Mouse (Mus musculus) macrophage (primary cell): ENCODE measurements around the gene Gm20431. TPM values are rescaled to one million over a fixed set of nuclear protein-coding genes. Genes with fewer than 3 reads are reported as not detected.

ENCODE experiments used
- H3K27ac ChIP-seq: fragments of 350-480 bp; formaldehyde crosslinking; 2 replicates; pipeline ENCODE4 v1.9.0; 2021
- H3K36me3 ChIP-seq: fragments of 350-480 bp; formaldehyde crosslinking; 2 replicates; pipeline ENCODE4 v1.9.0; 2021; ENCODE audit errors: inconsistent target
- H3K4me3 ChIP-seq: fragments of 350-480 bp; formaldehyde crosslinking; 2 replicates; pipeline ENCODE4 v1.9.0; 2021; ENCODE audit errors: inconsistent target
- H3K79me2 ChIP-seq: fragments of 350-480 bp; formaldehyde crosslinking; 2 replicates; pipeline ENCODE4 v1.9.0; 2021; ENCODE audit errors: inconsistent target
- WGBS: methylation state at CpG from one replicate; pipeline ENCODE4 v1.1.7; 2026; ENCODE audit warnings: inconsistent platforms; ENCODE audit not compliant: missing documents; 5-methylcytosine and 5-hydroxymethylcytosine counted together
- polyA plus RNA-seq: library from polyadenylated mRNA; stranded (reverse); fragments of 250-400 nt; gene quantifications from 3 replicates; pipeline ENCODE4 v1.2.4, GENCODE M21; 2018; ENCODE audit warnings: inconsistent platforms
- total RNA-seq, 78 experiments: library from RNA; depleted of rRNA; stranded (reverse); fragments of 250-400 nt; gene quantifications; 1 replicate in 9 of 78; 2 replicates in 24 of 78; 3 replicates in 43 of 78; 4 replicates in 2 of 78; pipeline ENCODE4 v1.2.4; 2018; ENCODE audit warnings: inconsistent platforms in 56 of 78

The Gm20431 gene
- not detected for total RNA-seq (2018; cell fraction: chromatin; rRNA removed)
- under 1 TPM in 10 of 26 experiments, not detected in 16; 0.09 to 0.43 (median 0.13) TPM for total RNA-seq (2018; cell fraction: cytosol; rRNA removed)
- 1 to 10 TPM in 1 of 26 experiments, under 1 TPM in 2, not detected in 23; 0.35 to 1.7 (median 0.48) TPM for total RNA-seq (2018; cell fraction: nucleus; rRNA removed)
- not detected in 3 replicates for polyA plus RNA-seq

GRCm38 (mm10) chr2:167661270-167662203 lies at the start of gene Gm20431:
Gene Gm20431 (minus strand): TSS chr2:167661496.
- H3K36me3 ChIP-seq: no peaks in the 10 kb centered on the region
- under 1% methylated on average over 85 of the region's 110 CpGs for WGBS
- H3K4me3 ChIP-seq: peak within 1 kb of the TSS; percentile 99
- H3K79me2 ChIP-seq: peaks cover 43% of the 10 kb centered on the region
- peak within 1 kb of the TSS; percentile 97 for H3K27ac ChIP-seq

GRCm38 (mm10) chr2:167710574-167710973 lies 49.3 kb upstream of the Gm20431 start:
- Histone ChIP-seq H3K36me3 (no peaks in the 10 kb centered on the region), H3K4me3 (no peak overlapping the region), H3K79me2 (no peaks in the 10 kb centered on the region), H3K27ac (no peak overlapping the region)
- 25% methylated on average over 6 of the region's 6 CpGs for WGBS

- H3K27ac ChIP-seq: no peak overlapping the region
- 37% methylated on average over 6 of the region's 6 CpGs for WGBS
- no peak overlapping the region for H3K4me3 ChIP-seq
- H3K36me3 ChIP-seq: no peaks in the 10 kb centered on the region
- no peaks in the 10 kb centered on the region for H3K79me2 ChIP-seq
These were observed 48.7 kb upstream of the Gm20431 start for GRCm38 (mm10) chr2:167709969-167710368.

GRCm38 (mm10) chr2:167708373-167708772 lies 47.1 kb upstream of the Gm20431 start:
- 82% methylated on average over 15 of the region's 15 CpGs for WGBS
- no peaks in the 10 kb centered on the region for H3K79me2 ChIP-seq
- no peak overlapping the region for H3K4me3 ChIP-seq
- no peak overlapping the region for H3K27ac ChIP-seq
- no peaks in the 10 kb centered on the region for H3K36me3 ChIP-seq

GRCm38 (mm10) chr2:167706183-167706939 lies 45.1 kb upstream of the Gm20431 start:
- Histone ChIP-seq H3K4me3 (no peak overlapping the region), H3K79me2 (no peaks in the 10 kb centered on the region), H3K36me3 (no peaks in the 10 kb centered on the region), H3K27ac (no peak overlapping the region)
- WGBS: 95% methylated on average over 11 of the region's 11 CpGs

- H3K4me3 ChIP-seq: no peak overlapping the region
- H3K36me3 ChIP-seq: no peaks in the 10 kb centered on the region
- 91% methylated on average over 4 of the region's 4 CpGs for WGBS
- no peaks in the 10 kb centered on the region for H3K79me2 ChIP-seq
- H3K27ac ChIP-seq: no peak overlapping the region
These were observed 43.1 kb upstream of the Gm20431 start for GRCm38 (mm10) chr2:167704409-167704808.

- Histone ChIP-seq H3K4me3 (no peak overlapping the region), H3K36me3 (no peaks in the 10 kb centered on the region), H3K27ac (0 out of 2 replicates have a peak overlapping the region, but pooled peaks have one; percentile 7), H3K79me2 (no peaks in the 10 kb centered on the region)
- 85% methylated on average over 6 of the region's 6 CpGs for WGBS
These were observed 40.8 kb upstream of the Gm20431 start for GRCm38 (mm10) chr2:167702126-167702525.

- peak overlapping the region; percentile 7; the same call in 1 of the 2 replicates for H3K27ac ChIP-seq
- WGBS: 40% methylated on average over 5 of the region's 5 CpGs
- no peaks in the 10 kb centered on the region; the same call in 1 of the 2 replicates for H3K79me2 ChIP-seq
- H3K4me3 ChIP-seq: no peak overlapping the region
- H3K36me3 ChIP-seq: no peaks in the 10 kb centered on the region
These were observed 40.2 kb upstream of the Gm20431 start for GRCm38 (mm10) chr2:167701472-167701871.

- no peak overlapping the region for H3K4me3 ChIP-seq
- WGBS: 75% methylated on average over 5 of the region's 5 CpGs
- no peak overlapping the region for H3K27ac ChIP-seq
- H3K79me2 ChIP-seq: no peaks in the 10 kb centered on the region; the same call in 1 of the 2 replicates
- H3K36me3 ChIP-seq: no peaks in the 10 kb centered on the region
These were observed 38.7 kb upstream of the Gm20431 start for GRCm38 (mm10) chr2:167700018-167700417.

- Histone ChIP-seq H3K4me3 (peak overlapping the region; percentile 17; the same call in 1 of the 2 replicates), H3K79me2 (peaks cover 12% of the 10 kb centered on the region; the same call in 1 of the 2 replicates), H3K27ac (peak overlapping the region; percentile 87), H3K36me3 (peaks cover under 1% of the 10 kb centered on the region; the same call in 1 of the 2 replicates)
- 0% methylated on average over 5 of the region's 5 CpGs for WGBS
These were observed 36.6 kb upstream of the Gm20431 start for GRCm38 (mm10) chr2:167697902-167698301.

- H3K79me2 ChIP-seq: peaks cover 29% of the 10 kb centered on the region
- WGBS: 93% methylated on average over 7 of the region's 7 CpGs
- H3K4me3 ChIP-seq: no peak overlapping the region
- H3K36me3 ChIP-seq: peaks cover 14% of the 10 kb centered on the region; the same call in 1 of the 2 replicates
- H3K27ac ChIP-seq: no peak overlapping the region
These were observed 34.8 kb upstream of the Gm20431 start for GRCm38 (mm10) chr2:167696143-167696542.

- H3K36me3 ChIP-seq: peaks cover 14% of the 10 kb centered on the region; the same call in 1 of the 2 replicates
- no peak overlapping the region for H3K27ac ChIP-seq
- peaks cover 36% of the 10 kb centered on the region for H3K79me2 ChIP-seq
- no peak overlapping the region for H3K4me3 ChIP-seq
- 95% methylated on average over 14 of the region's 14 CpGs for WGBS
These were observed 34.2 kb upstream of the Gm20431 start for GRCm38 (mm10) chr2:167695491-167695890.

- H3K4me3 ChIP-seq: no peak overlapping the region
- 93% methylated on average over 7 of the region's 7 CpGs for WGBS
- no peak overlapping the region for H3K27ac ChIP-seq
- peaks cover 14% of the 10 kb centered on the region; the same call in 1 of the 2 replicates for H3K36me3 ChIP-seq
- peaks cover 41% of the 10 kb centered on the region for H3K79me2 ChIP-seq
These were observed 33.7 kb upstream of the Gm20431 start for GRCm38 (mm10) chr2:167694963-167695362.

- H3K27ac ChIP-seq: no peak overlapping the region
- peaks cover 14% of the 10 kb centered on the region; the same call in 1 of the 2 replicates for H3K36me3 ChIP-seq
- no peak overlapping the region for H3K4me3 ChIP-seq
- peaks cover 42% of the 10 kb centered on the region for H3K79me2 ChIP-seq
- WGBS: no CpG with 5 or more reads among the region's 1 CpGs
These were observed 32.9 kb upstream of the Gm20431 start for GRCm38 (mm10) chr2:167694244-167694643.
